Mouse (Mus musculus) stomach, postnatal 0 days (tissue): ENCODE data around the gene Arl6ip5. TPM values are rescaled to one million over a fixed set of nuclear protein-coding genes. Genes with fewer than 3 reads are reported as not detected.
A peak's percentile ranks its signal among the peaks of the same experiment; 100 is the strongest.

Experiments
- ATAC-seq: fragments of 200-750 bp; cut with Nextera tagmentation; 2 replicates; pipeline ENCODE4 v1.8.0; 2017; ENCODE audit not compliant: low FRiP score, low TSS enrichment
- DNase-seq: peaks from one replicate; pipeline ENCODE4 v3.0.0-alpha.2; 2016; ENCODE audit warnings: low spot score
- H3K27ac ChIP-seq: fragments of 300-500 bp; sonication (generic); replicated peaks from 2 replicates; pipeline ENCODE4 v1.5.1; 2014; ENCODE audit warnings: mild to moderate bottlenecking, control low read depth
- H3K27me3 ChIP-seq: fragments of 300-500 bp; sonication (generic); 2 replicates; pipeline ENCODE4 v1.6.1; 2014; ENCODE audit warnings: low read length; ENCODE audit not compliant: control insufficient read depth, insufficient read depth
- H3K36me3 ChIP-seq: fragments of 300-500 bp; sonication (generic); 2 replicates; pipeline ENCODE4 v1.6.1; 2014; ENCODE audit warnings: low read length, mixed read lengths; ENCODE audit not compliant: control insufficient read depth, insufficient read depth
- H3K4me1 ChIP-seq: fragments of 300-500 bp; sonication (generic); replicated peaks from 2 replicates; pipeline ENCODE4 v1.6.1; 2014; ENCODE audit warnings: antibody characterized with exemption; ENCODE audit not compliant: control insufficient read depth, insufficient read depth
- H3K4me2 ChIP-seq: fragments of 300-500 bp; sonication (generic); replicated peaks from 2 replicates; pipeline ENCODE4 v1.6.1; 2014; ENCODE audit warnings: low read depth, mild to moderate bottlenecking, control low read depth, moderate library complexity
- H3K4me3 ChIP-seq: fragments of 300-500 bp; sonication (generic); 2 replicates; pipeline ENCODE4 v1.5.1; 2014; ENCODE audit warnings: low read depth, low read length, control low read depth
- H3K9ac ChIP-seq: fragments of 300-500 bp; sonication (generic); 2 replicates; pipeline ENCODE4 v1.6.1; 2014; ENCODE audit warnings: mild to moderate bottlenecking, low read length, control low read depth, mixed read lengths
- H3K9me3 ChIP-seq: fragments of 300-500 bp; sonication (generic); 2 replicates; pipeline ENCODE4 v1.6.1; 2016; ENCODE audit warnings: low read length; ENCODE audit not compliant: control insufficient read depth
- CTCF ChIP-seq: IDR thresholded peaks from 2 replicates; pipeline ENCODE4 v1.5.1; 2016; ENCODE audit warnings: antibody characterized with exemption, low read depth, mild to moderate bottlenecking, moderate library complexity
- EP300 ChIP-seq: optimal IDR thresholded peaks from 2 replicates; pipeline ENCODE3; 2016; ENCODE audit warnings: antibody characterized with exemption
- WGBS: fragments of 180-500 bp; shearing (Covaris S2); extraction: QIAGEN DNeasy Blood & Tissue Kit; methylation state at CpG from one replicate; pipeline ENCODE4 v1.1.7; 2014; 5-methylcytosine and 5-hydroxymethylcytosine counted together
- polyA plus RNA-seq: library from polyadenylated mRNA; unstranded; fragments of >200 nt; fragmentation: Nextera tagmentation; extraction: Ambion mirVana; gene quantifications from 2 replicates; pipeline ENCODE4 v1.2.1, GENCODE M21; 2015

Gene Arl6ip5
- polyA plus RNA-seq, 1 experiment from 2014 or later = 69.0 TPM

DNA sequence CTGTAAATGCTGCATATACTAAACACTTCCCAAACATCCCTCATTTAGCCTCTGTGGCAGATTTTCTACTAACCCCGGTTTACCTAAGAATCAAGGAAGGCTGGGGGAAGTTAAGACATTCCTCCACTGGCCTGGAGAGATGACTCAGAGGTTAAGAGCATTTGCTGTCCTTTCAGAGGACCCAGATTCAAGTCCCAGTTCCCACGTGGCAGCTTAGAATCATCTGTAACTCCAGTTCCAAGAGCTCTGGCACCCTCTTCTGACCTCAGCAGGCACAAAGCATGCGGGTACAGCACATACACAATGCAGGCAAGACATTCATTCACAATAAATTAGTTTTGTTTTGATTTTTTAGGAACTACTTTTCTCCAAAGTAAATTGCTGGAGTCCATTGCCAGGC, 1.3 kb upstream of the Arl6ip5 start:
- peak; percentile 19; the same call in 1 of the 2 replicates for TF ChIP-seq CTCF
- TF ChIP-seq EP300 = no peak
- H3K36me3 ChIP-seq = no peaks in the 10 kb centered on the region
- H3K9ac ChIP-seq = no peak overlapping the region
- no peak for DNase-seq
- H3K27me3 ChIP-seq = no peaks in the 10 kb centered on the region
- no peak overlapping the region for H3K4me2 ChIP-seq
- ATAC-seq = no peak
- 52% methylated on average over 3 of the region's 3 CpGs for WGBS
- no peak overlapping the region for H3K27ac ChIP-seq
- H3K4me3 ChIP-seq = no peak overlapping the region
- no peaks in the 10 kb centered on the region for H3K4me1 ChIP-seq
- H3K9me3 ChIP-seq = no peaks in the 10 kb centered on the region

DNA sequence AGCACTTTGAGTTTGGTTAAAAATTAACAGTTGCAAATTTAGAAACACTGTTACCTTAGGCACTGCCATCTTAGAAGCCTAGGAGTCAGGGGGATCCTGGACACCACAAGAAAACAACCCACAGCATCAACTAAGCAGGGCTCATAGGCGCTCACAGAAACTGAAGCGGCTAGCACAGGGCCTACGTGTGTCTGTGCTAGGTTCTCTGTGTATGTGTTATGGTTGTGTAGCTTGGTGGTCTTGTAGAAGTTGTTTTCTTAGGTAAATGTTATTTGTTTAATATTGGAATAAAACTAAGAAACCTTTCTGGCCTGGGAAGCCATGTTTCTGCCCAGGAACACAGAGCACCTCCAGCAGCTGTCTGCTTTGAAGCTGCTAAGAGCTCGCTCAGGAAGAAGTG, 738 bp upstream of the Arl6ip5 start:
- no peak overlapping the region for H3K4me2 ChIP-seq
- WGBS = 87% methylated on average over 4 of the region's 4 CpGs
- no peak overlapping the region for H3K27ac ChIP-seq
- no peaks in the 10 kb centered on the region for H3K36me3 ChIP-seq
- H3K9ac ChIP-seq = no peak overlapping the region
- no peaks in the 10 kb centered on the region for H3K4me1 ChIP-seq
- H3K9me3 ChIP-seq = no peaks in the 10 kb centered on the region
- no peaks in the 10 kb centered on the region for H3K27me3 ChIP-seq
- DNase-seq (no peak), ATAC-seq (no peak)
- H3K4me3 ChIP-seq = no peak overlapping the region
- TF ChIP-seq CTCF (no peak), EP300 (no peak)

DNA sequence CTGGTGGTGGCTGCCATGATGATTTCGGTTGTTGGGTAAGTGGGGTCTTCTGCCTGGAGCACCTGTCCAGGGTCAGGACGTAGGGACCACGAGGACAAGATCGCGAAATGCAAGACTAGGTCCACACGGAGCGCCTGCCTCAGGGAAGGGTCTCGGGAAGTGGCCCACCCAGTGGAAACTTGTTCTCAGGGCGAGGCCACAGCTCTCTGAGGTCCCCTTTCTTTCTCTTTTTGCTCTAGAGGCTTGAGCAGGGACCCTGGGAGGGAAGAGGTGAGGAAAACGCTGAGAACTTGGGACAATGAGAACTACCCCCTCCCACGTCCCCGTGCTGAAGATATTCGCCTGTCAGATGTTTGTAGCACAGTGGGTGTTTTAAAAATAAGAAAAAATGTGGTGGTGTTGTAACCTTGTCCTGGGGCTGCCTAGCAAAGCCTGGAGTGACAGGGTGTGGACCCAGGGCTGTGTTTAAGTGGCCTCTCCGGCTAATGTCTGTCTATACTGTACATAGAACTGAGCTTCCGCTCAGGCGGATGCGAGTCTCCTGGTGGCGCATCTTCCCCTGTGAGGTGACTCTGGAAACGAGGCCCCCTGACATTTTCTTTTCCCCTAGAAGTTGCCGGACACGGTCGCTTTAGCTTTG, 593 bp downstream of the Arl6ip5 start:
- TF ChIP-seq CTCF (no peak), EP300 (no peak)
- Histone ChIP-seq H3K4me1 (no peaks in the 10 kb centered on the region), H3K27me3 (no peaks in the 10 kb centered on the region), H3K4me2 (peak overlapping the region; percentile 85), H3K4me3 (peak overlapping the region; percentile 72), H3K9ac (peak overlapping the region; percentile 76), H3K36me3 (no peaks in the 10 kb centered on the region), H3K27ac (peak overlapping the region; percentile 88), H3K9me3 (no peaks in the 10 kb centered on the region)
- DNase-seq (peak; percentile 40), ATAC-seq (peak; percentile 41)
- under 1% methylated on average over 22 of the region's 22 CpGs for WGBS

DNA sequence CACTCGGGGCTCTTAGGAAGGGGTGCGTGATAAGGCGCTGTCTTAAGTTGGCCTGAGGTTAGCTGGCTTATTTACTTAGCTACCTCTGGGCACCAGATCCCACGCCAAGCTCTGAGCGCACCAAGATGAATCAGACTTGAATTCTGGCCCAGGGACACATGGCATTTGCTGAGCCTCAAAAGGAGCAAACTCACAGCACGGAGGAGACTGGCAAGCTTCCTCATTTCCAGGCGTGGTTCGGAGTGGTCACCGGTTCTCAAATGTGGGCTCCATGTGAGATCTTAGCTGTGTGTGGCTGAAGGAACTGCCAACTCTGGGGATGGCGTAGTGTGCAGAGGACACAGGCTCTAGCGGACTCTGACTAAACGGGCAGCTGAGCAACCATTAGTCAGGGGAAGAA, 1.5 kb downstream of the Arl6ip5 start:
- 33% methylated on average over 12 of the region's 12 CpGs for WGBS
- Histone ChIP-seq H3K27ac (peak overlapping the region; percentile 69; the same call in 1 of the 2 replicates), H3K4me1 (no peaks in the 10 kb centered on the region), H3K9ac (no peak overlapping the region), H3K27me3 (no peaks in the 10 kb centered on the region), H3K4me2 (peak overlapping the region; percentile 85), H3K36me3 (no peaks in the 10 kb centered on the region), H3K4me3 (peak overlapping the region; percentile 72), H3K9me3 (no peaks in the 10 kb centered on the region)
- TF ChIP-seq CTCF (no peak), EP300 (no peak)
- DNase-seq (peak; percentile 43), ATAC-seq (0 out of 2 replicates have a peak, but pooled peaks have one; percentile 15)

DNA sequence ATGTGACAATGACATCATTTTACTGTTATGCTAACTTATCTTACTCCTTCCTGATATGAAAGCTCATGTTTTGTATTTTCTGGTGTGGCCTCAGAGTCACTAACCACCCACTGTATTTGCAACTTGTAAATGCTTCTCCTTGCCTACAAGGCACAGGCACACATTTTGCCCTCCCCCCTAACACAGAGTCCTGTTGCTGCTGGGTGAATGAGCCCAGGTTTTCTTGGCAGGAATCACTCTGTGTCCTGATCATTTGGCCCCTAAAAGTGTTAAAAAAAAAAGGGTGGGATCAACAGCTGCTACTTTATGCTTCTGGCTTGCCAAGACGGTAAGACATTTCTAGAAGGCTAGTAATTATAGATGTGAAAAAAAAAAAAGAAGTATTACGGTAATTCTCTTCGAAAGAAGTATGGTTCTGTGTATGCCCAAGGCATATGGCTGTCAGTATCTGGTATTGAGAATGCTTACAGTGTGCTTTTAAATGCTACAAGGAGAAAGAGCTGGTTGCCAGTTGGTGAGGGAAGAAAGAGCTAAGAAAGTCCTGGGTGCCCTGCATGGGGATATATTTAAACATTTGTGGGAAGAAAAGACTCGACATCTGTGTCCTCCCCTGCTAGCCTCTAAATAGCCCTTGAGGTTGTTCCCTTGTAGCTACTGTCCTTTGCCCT, 5.8 kb downstream of the Arl6ip5 start:
- ATAC-seq = no peak
- H3K9ac ChIP-seq = no peak overlapping the region
- no peak overlapping the region for H3K4me2 ChIP-seq
- H3K27me3 ChIP-seq = no peaks in the 10 kb centered on the region
- WGBS = 58% methylated on average over 4 of the region's 4 CpGs
- no peak overlapping the region for H3K4me3 ChIP-seq
- no peak overlapping the region for H3K27ac ChIP-seq
- DNase-seq = no peak
- H3K9me3 ChIP-seq = no peaks in the 10 kb centered on the region
- TF ChIP-seq CTCF = no peak
- TF ChIP-seq EP300 = no peak
- H3K36me3 ChIP-seq = no peaks in the 10 kb centered on the region
- no peaks in the 10 kb centered on the region for H3K4me1 ChIP-seq

DNA sequence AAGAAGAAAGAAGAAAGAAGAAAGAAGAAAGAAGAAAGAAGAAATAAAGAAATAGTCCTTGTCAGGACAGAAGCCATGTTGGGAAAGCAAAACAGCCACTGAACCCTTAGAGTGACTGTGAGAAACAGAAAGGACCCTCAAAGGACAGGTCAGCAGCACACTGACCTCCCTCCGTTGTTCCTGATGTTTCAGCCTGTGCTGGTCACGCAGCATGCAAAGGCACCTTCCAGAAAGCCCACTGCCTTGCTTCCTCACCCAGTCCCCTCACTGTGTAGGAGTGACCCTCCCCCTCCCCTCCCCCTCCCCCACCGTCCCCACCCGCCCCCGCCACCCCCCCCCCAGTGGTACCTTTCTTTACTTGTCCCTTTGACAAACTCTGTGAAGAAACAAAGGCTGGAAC, 10.2 kb downstream of the Arl6ip5 start:
- Histone ChIP-seq H3K27me3 (no peaks in the 10 kb centered on the region), H3K9me3 (no peaks in the 10 kb centered on the region), H3K4me1 (0 out of 2 replicates have a peak, but pooled peaks cover 4% of the 10 kb centered on the region), H3K9ac (no peak overlapping the region), H3K4me2 (no peak overlapping the region), H3K36me3 (no peaks in the 10 kb centered on the region), H3K27ac (no peak overlapping the region), H3K4me3 (no peak overlapping the region)
- DNase-seq = no peak
- ATAC-seq = no peak
- TF ChIP-seq EP300 = no peak
- no peak for TF ChIP-seq CTCF
- 85% methylated on average over 2 of the region's 5 CpGs for WGBS
